Mouse (Mus musculus) heart, embryonic 12.5 days (tissue): ENCODE measurements around the gene Tspan13. TPM values are rescaled to one million over a fixed set of nuclear protein-coding genes. Genes with fewer than 3 reads are reported as not detected.

Experiments
- ATAC-seq: fragments of 200-750 bp; cut with Nextera tagmentation; 2 replicates; pipeline ENCODE4 v1.8.0; 2017; ENCODE audit warnings: moderate TSS enrichment, moderate library complexity; ENCODE audit not compliant: insufficient number of reproducible peaks, low FRiP score
- H3K27ac ChIP-seq: fragments of 300-500 bp; sonication (generic); 2 replicates; pipeline ENCODE4 v1.5.1; 2016; ENCODE audit warnings: mild to moderate bottlenecking, moderate library complexity; ENCODE audit not compliant: poor library complexity, severe bottlenecking
- H3K27me3 ChIP-seq: fragments of 300-500 bp; sonication (generic); replicated peaks from 2 replicates; pipeline ENCODE4 v1.6.1; 2016; ENCODE audit warnings: mild to moderate bottlenecking, moderate library complexity
- H3K36me3 ChIP-seq: fragments of 300-500 bp; sonication (generic); 2 replicates; pipeline ENCODE4 v1.6.1; 2016; ENCODE audit warnings: mild to moderate bottlenecking, moderate library complexity
- H3K4me1 ChIP-seq: fragments of 300-500 bp; sonication (generic); replicated peaks from 2 replicates; pipeline ENCODE4 v1.6.1; 2016; ENCODE audit warnings: mild to moderate bottlenecking
- H3K4me2 ChIP-seq: fragments of 300-500 bp; sonication (generic); 2 replicates; pipeline ENCODE4 v1.6.1; 2016; ENCODE audit warnings: mild to moderate bottlenecking, moderate library complexity
- H3K4me3 ChIP-seq: fragments of 300-500 bp; sonication (generic); 2 replicates; pipeline ENCODE4 v1.5.1; 2016; ENCODE audit warnings: mild to moderate bottlenecking
- H3K9ac ChIP-seq: fragments of 300-500 bp; sonication (generic); 2 replicates; pipeline ENCODE4 v1.6.1; 2016; ENCODE audit warnings: mild to moderate bottlenecking, moderate library complexity
- H3K9me3 ChIP-seq: fragments of 300-500 bp; sonication (generic); replicated peaks from 2 replicates; pipeline ENCODE4 v1.6.1; 2016; ENCODE audit warnings: mild to moderate bottlenecking, moderate library complexity
- WGBS: fragments of 180-500 bp; shearing (Covaris S2); methylation state at CpG from one replicate; pipeline ENCODE4 v1.1.7; 2016; 5-methylcytosine and 5-hydroxymethylcytosine counted together
- polyA plus RNA-seq: library from polyadenylated mRNA; unstranded; fragments of >200 nt; fragmentation: Nextera tagmentation; extraction: Ambion mirVana; gene quantifications from 2 replicates; pipeline ENCODE4 v1.2.1, GENCODE M21; 2016

Gene Tspan13
- polyA plus RNA-seq, 1 experiment from 2014 or later, result 72.7 TPM

DNA sequence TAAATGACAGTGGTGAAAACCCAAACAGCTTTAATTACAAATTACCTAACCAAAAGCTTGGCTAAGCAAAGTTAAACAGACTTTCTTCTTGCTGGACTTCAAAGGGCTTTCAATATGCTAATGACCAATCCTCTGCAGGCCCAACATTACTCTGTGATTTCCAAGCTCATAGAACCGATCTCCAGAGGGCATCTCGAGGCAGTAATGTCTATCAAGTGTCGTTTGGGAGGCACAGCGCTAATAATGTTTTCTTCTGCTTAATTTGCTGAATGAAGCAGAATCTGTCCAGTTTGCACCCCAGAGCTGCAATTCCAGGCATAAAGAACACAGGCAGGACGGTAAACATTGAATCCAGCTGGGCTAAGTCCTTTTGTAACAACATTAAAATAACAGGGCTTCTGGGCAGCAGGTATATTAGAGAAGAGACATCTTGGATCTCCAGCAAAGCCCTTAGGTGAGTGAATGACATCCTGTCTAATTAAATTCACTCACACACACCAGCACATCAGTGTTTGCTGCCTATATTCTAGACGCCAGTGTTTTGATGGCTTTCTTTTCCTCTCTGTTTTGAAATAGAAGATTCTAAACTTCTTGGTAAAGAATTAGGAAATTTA is 64.6 kb downstream of the Tspan13 start:
- Histone ChIP-seq H3K27me3 (no peaks in the 10 kb centered on the region), H3K4me2 (no peak overlapping the region), H3K9ac (no peak overlapping the region), H3K4me1 (peaks cover 7% of the 10 kb centered on the region; the same call in 1 of the 2 replicates), H3K36me3 (no peaks in the 10 kb centered on the region), H3K27ac (no peak overlapping the region), H3K9me3 (no peaks in the 10 kb centered on the region), H3K4me3 (no peak overlapping the region)
- no peak for ATAC-seq
- WGBS, result 61% methylated on average over 6 of the region's 6 CpGs

- Histone ChIP-seq H3K9ac (no peak overlapping the region), H3K9me3 (no peaks in the 10 kb centered on the region), H3K4me1 (no peaks in the 10 kb centered on the region), H3K36me3 (no peaks in the 10 kb centered on the region), H3K4me2 (no peak overlapping the region), H3K4me3 (no peak overlapping the region), H3K27ac (no peak overlapping the region), H3K27me3 (no peaks in the 10 kb centered on the region)
- ATAC-seq, result no peak
- WGBS, result 83% methylated on average over 3 of the region's 3 CpGs
Measured at GRCm38 (mm10) chr12:35975898-35976297, 66.4 kb downstream of the Tspan13 start.

DNA sequence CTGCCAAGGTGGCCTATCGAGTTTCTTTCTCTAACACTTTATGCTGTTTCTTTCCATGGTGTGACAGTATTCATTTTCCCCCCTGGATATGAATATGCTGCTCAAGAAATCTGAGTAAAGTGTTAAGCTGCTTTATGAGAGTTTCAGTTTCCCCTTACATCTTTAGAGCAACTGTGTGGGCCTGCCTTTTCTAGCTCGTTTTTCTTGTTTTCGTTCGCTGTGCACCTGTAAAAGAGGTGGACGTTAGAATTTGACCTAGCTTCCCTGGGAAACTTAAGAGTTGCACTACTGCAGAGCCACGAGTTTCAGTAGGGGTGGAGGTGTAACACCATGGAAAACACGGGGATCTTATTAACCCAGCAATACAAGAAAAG is 75.5 kb downstream of the Tspan13 start:
- Histone ChIP-seq H3K36me3 (no peaks in the 10 kb centered on the region), H3K9ac (no peak overlapping the region), H3K27me3 (no peaks in the 10 kb centered on the region), H3K4me2 (no peak overlapping the region), H3K4me1 (no peaks in the 10 kb centered on the region), H3K4me3 (no peak overlapping the region), H3K9me3 (no peaks in the 10 kb centered on the region), H3K27ac (no peak overlapping the region)
- WGBS, result 72% methylated on average over 7 of the region's 7 CpGs
- no peak for ATAC-seq

DNA sequence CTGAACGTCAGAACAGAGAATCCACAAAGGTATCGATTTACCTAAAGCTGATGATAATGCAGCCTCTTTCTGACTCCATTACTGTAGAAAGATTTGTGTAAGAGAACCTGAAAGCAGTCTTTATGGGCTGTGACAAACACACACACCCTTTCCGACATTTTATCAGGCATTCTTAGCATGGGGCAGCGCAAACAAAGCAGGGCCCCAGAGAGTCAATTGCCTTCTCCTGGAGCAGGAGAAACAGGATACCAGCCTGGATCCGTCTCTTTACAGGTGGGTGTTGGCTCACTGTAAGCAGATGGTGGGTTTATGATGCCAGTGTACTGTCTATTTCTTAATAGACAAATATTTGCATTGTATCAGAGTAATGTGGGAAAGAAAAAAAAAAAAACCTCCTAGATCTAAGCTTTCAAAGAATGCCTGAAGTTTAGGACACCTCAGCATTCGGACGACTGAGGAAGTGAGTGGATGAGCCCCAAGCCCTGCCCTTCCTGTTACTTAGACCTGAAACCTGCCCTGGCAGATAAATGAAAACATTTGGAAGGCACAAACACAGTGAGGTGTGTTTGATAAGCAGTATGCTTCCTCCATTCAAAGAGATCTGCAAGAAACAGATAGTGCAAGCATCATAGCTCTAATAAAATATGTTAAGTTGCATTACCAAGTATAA is 76.1 kb downstream of the Tspan13 start:
- Histone ChIP-seq H3K4me1 (no peaks in the 10 kb centered on the region), H3K27ac (no peak overlapping the region), H3K4me3 (no peak overlapping the region), H3K27me3 (no peaks in the 10 kb centered on the region), H3K36me3 (no peaks in the 10 kb centered on the region), H3K9ac (no peak overlapping the region), H3K4me2 (no peak overlapping the region), H3K9me3 (no peaks in the 10 kb centered on the region)
- no peak for ATAC-seq
- 39% methylated on average over 7 of the region's 7 CpGs for WGBS

Other genes starting within 250 kb of the Tspan13 start
- not detected in 2 replicates for gene Agr3, start 116.9 kb downstream of the Tspan13 start, polyA plus RNA-seq
- 0.33 and 0.52 TPM in 2 replicates for gene Agr2, start 49.6 kb downstream of the Tspan13 start, polyA plus RNA-seq
- 26.7 and 27.6 TPM in 2 replicates for gene Ankmy2, start 114.6 kb upstream of the Tspan13 start, polyA plus RNA-seq
- gene Bzw2, start 115.6 kb upstream of the Tspan13 start, polyA plus RNA-seq, result 213 and 218 TPM in 2 replicates
- gene Lrrc72, start 210.9 kb upstream of the Tspan13 start, polyA plus RNA-seq, result not detected in 2 replicates